Mouse (Mus musculus) bone marrow macrophage, adult 2 months (primary cell): ENCODE results near the gene Caln1.

Source experiments
- CTCF ChIP-seq: IDR thresholded peaks from 2 replicates; pipeline ENCODE4 v1.5.1; 2012; ENCODE audit warnings: low read depth, mild to moderate bottlenecking, low read length, moderate library complexity
- POLR2A ChIP-seq: IDR thresholded peaks from 2 replicates; pipeline ENCODE4 v1.6.1; 2012; ENCODE audit warnings: mild to moderate bottlenecking, low read depth, low read length, borderline replicate concordance

DNA sequence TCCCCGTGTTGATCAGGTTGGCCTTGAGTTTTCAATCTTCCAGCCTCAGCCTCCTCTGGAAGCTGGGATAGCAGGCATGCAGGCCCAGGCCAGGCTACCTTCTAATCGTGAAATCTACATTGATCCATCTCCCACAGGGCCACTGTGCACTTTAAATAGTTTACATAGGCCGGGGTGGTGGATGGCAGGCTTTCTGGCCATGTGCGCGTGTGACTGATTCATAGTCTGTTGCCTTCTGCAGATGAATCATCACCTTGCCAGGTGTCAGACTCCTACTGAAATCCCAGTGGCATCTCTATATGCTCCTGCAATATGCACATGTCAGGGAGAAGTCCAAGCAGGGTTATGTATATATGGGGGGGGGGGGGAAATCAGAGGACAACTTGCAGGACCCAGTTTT lies 428.5 kb downstream of the Caln1 start:
- TF ChIP-seq CTCF = no peak
- TF ChIP-seq POLR2A = no peak
